Mouse (Mus musculus) embryonic facial prominence, embryonic 13.5 days (tissue): ENCODE measurements around the gene Fam222b. TPM values are rescaled to one million over a fixed set of nuclear protein-coding genes. Genes with fewer than 3 reads are reported as not detected.

Experiments used
- ATAC-seq: fragments of 200-750 bp; cut with Nextera tagmentation; 2 replicates; pipeline ENCODE4 v1.8.0; 2017; ENCODE audit warnings: low read depth; ENCODE audit not compliant: insufficient number of reproducible peaks, insufficient read depth, low FRiP score, low TSS enrichment
- H3K27ac ChIP-seq: fragments of 300-500 bp; sonication (generic); 2 replicates; pipeline ENCODE4 v1.5.1; 2015; ENCODE audit warnings: moderate library complexity, mild to moderate bottlenecking, inconsistent platforms
- H3K27me3 ChIP-seq: fragments of 300-500 bp; sonication (generic); 2 replicates; pipeline ENCODE4 v1.6.1; 2015; ENCODE audit warnings: mild to moderate bottlenecking, inconsistent platforms
- H3K36me3 ChIP-seq: fragments of 300-500 bp; sonication (generic); 2 replicates; pipeline ENCODE4 v1.6.1; 2015; ENCODE audit warnings: mild to moderate bottlenecking, inconsistent platforms
- H3K4me1 ChIP-seq: fragments of 300-500 bp; sonication (generic); 2 replicates; pipeline ENCODE4 v1.6.1; 2015; ENCODE audit warnings: inconsistent platforms
- H3K4me2 ChIP-seq: fragments of 300-500 bp; sonication (generic); 2 replicates; pipeline ENCODE4 v1.6.1; 2015; ENCODE audit warnings: moderate library complexity, mild to moderate bottlenecking, inconsistent platforms
- H3K4me3 ChIP-seq: fragments of 300-500 bp; sonication (generic); 2 replicates; pipeline ENCODE4 v1.5.1; 2015; ENCODE audit warnings: mild to moderate bottlenecking, inconsistent platforms
- H3K9ac ChIP-seq: fragments of 300-500 bp; sonication (generic); 2 replicates; pipeline ENCODE4 v1.6.1; 2015; ENCODE audit warnings: mild to moderate bottlenecking, inconsistent platforms
- H3K9me3 ChIP-seq: fragments of 300-500 bp; sonication (generic); 2 replicates; pipeline ENCODE4 v1.6.1; 2016; ENCODE audit warnings: inconsistent platforms
- WGBS: fragments of 180-500 bp; shearing (Covaris S2); methylation state at CpG from one replicate; pipeline ENCODE4 v1.1.7; 2015; ENCODE audit warnings: mixed read lengths; 5-methylcytosine and 5-hydroxymethylcytosine counted together
- polyA plus RNA-seq: library from polyadenylated mRNA; unstranded; fragments of >200 nt; fragmentation: Nextera tagmentation; extraction: Ambion mirVana; gene quantifications from 2 replicates; pipeline ENCODE4 v1.2.1, GENCODE M21; 2015

Gene Fam222b
- polyA plus RNA-seq, 1 experiment from 2014 or later, result 16.9 TPM

DNA sequence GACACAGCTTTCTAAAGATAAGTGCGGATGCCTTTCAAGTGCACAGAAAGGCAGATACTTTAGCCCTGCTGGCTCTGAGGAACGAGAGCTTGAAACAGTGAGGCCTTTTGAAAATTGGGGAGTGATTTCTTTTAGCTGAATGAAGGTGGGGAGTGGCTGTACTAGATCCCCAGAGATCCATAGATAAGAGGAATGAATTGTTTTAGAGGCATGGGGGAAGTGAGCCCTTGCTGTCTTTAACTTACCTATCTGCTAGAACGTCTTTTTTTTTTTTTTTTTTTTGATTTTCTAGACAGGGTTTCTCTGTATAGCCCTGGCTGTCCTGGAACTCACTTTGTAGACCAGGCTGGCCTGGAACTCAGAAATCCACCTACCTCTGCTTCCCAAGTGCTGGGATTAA lies 2.6 kb downstream of the Fam222b start:
- no peak for ATAC-seq
- Histone ChIP-seq H3K4me1 (peaks cover 21% of the 10 kb centered on the region), H3K9me3 (no peaks in the 10 kb centered on the region), H3K4me3 (peak overlapping the region; percentile 4; the same call in 1 of the 2 replicates), H3K9ac (peak overlapping the region; percentile 54; the same call in 1 of the 2 replicates), H3K27ac (peak overlapping the region; percentile 3; the same call in 1 of the 2 replicates), H3K27me3 (no peaks in the 10 kb centered on the region), H3K4me2 (peak overlapping the region; percentile 38), H3K36me3 (0 out of 2 replicates have a peak, but pooled peaks cover 6% of the 10 kb centered on the region)
- WGBS, result 27% methylated on average over 3 of the region's 3 CpGs

DNA sequence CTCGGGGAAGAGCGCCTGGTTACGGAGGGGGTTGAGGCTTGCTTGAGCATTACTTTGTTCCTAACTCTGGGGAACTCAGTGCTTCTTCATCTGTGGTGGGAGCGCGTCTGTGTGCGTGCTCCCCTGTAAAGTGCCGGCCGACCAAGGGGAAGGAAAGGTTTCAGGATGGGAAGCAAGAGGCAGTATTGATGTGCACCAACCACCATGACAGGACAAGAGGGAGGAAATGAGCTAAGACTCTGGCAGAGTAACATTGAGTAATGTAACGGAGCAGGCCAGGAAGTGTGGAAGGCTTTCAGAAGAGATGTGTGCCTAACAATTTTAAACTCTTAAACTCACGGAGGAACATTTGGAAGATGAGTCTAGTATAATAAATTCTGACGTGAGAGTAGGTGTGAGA lies 6.3 kb downstream of the Fam222b start:
- H3K36me3 ChIP-seq, result 0 out of 2 replicates have a peak, but pooled peaks cover 6% of the 10 kb centered on the region
- H3K27me3 ChIP-seq, result no peaks in the 10 kb centered on the region
- H3K4me2 ChIP-seq, result no peak overlapping the region
- H3K9ac ChIP-seq, result no peak overlapping the region
- no peaks in the 10 kb centered on the region for H3K9me3 ChIP-seq
- H3K4me1 ChIP-seq, result peaks cover 15% of the 10 kb centered on the region
- ATAC-seq, result no peak
- WGBS, result 86% methylated on average over 11 of the region's 11 CpGs
- H3K4me3 ChIP-seq, result no peak overlapping the region
- no peak overlapping the region for H3K27ac ChIP-seq

DNA sequence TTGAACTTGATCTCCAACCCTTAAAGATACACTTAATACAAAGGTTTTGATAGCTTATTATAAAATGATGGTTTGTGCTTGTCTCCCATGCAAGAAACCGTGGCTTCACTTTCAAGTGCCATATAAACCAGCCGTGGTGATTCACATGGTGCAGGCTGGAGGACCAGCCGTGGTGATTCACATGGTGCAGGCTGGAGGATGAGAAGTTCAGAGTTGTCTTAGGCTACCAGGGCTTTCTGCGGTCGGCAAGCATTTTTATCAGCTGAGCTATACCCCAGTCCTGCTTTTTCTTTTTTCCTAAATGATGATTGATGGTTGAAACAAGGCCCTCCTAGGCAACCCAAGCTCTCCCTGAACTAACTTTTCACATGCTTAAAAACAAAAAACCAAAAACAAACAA lies 7.7 kb downstream of the Fam222b start:
- H3K36me3 ChIP-seq, result peaks cover 14% of the 10 kb centered on the region
- H3K4me1 ChIP-seq, result peaks cover 4% of the 10 kb centered on the region; the same call in 1 of the 2 replicates
- no peak overlapping the region for H3K27ac ChIP-seq
- no peak for ATAC-seq
- H3K9me3 ChIP-seq, result no peaks in the 10 kb centered on the region
- no peaks in the 10 kb centered on the region for H3K27me3 ChIP-seq
- no peak overlapping the region for H3K4me3 ChIP-seq
- WGBS, result 91% methylated on average over 5 of the region's 5 CpGs
- H3K9ac ChIP-seq, result no peak overlapping the region
- H3K4me2 ChIP-seq, result no peak overlapping the region

GRCm38 (mm10) chr11:78102958-78103747 lies 8.7 kb downstream of the Fam222b start:
- H3K4me2 ChIP-seq, result no peak overlapping the region
- no peak overlapping the region for H3K9ac ChIP-seq
- no peak overlapping the region for H3K4me3 ChIP-seq
- 65% methylated on average over 5 of the region's 5 CpGs for WGBS
- H3K27ac ChIP-seq, result no peak overlapping the region
- no peaks in the 10 kb centered on the region for H3K9me3 ChIP-seq
- H3K27me3 ChIP-seq, result no peaks in the 10 kb centered on the region
- peaks cover 23% of the 10 kb centered on the region for H3K36me3 ChIP-seq
- no peak for ATAC-seq
- H3K4me1 ChIP-seq, result no peaks in the 10 kb centered on the region

DNA sequence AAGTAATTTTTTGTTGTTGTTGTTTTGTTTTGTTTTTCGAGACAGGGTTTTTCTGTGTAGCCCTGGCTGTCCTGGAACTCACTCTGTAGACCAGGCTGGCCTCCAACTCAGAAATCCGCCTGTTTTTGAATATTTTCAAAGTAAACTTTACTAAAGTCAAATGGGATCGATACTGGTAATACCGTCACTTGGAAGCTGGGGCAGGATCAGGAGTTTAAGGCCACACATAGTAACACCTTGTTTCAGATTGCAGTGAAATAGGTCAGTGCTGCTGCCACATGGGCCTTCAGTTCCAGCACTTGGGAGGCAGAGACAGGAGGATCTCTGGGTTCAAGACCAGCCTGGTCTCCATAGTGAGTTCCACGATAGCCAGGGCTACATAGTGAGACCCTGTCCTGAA lies 10.0 kb downstream of the Fam222b start:
- Histone ChIP-seq H3K36me3 (peaks cover 23% of the 10 kb centered on the region), H3K4me2 (no peak overlapping the region), H3K9ac (no peak overlapping the region), H3K27ac (no peak overlapping the region), H3K27me3 (no peaks in the 10 kb centered on the region), H3K4me3 (no peak overlapping the region), H3K4me1 (no peaks in the 10 kb centered on the region), H3K9me3 (no peaks in the 10 kb centered on the region)
- no peak for ATAC-seq
- WGBS, result 92% methylated on average over 5 of the region's 5 CpGs

DNA sequence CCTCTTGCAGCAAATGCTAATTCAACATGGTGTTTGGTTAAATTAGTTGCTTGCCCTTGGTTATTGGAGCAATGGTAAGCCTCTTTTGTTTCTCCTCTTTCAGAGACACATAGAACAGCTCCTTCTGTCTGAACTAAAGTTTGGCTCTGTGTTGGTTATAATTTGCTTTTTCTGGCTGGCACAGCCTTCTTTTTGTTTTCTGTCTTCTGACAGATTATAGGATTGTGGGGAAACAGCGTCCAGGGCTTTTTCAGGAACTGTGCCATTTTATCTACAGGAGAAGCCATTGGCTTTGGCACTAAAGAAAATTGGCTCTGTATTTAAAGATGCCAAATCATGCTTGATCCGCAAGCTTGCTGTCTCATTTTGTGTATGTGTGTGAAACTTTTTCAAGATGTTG lies 19.2 kb downstream of the Fam222b start:
- Histone ChIP-seq H3K4me2 (no peak overlapping the region), H3K9ac (no peak overlapping the region), H3K27me3 (no peaks in the 10 kb centered on the region), H3K36me3 (no peaks in the 10 kb centered on the region), H3K4me1 (peaks cover 27% of the 10 kb centered on the region), H3K4me3 (no peak overlapping the region), H3K9me3 (no peaks in the 10 kb centered on the region), H3K27ac (0 out of 2 replicates have a peak overlapping the region, but pooled peaks have one; percentile 16)
- WGBS, result 65% methylated on average over 2 of the region's 2 CpGs
- no peak for ATAC-seq

DNA sequence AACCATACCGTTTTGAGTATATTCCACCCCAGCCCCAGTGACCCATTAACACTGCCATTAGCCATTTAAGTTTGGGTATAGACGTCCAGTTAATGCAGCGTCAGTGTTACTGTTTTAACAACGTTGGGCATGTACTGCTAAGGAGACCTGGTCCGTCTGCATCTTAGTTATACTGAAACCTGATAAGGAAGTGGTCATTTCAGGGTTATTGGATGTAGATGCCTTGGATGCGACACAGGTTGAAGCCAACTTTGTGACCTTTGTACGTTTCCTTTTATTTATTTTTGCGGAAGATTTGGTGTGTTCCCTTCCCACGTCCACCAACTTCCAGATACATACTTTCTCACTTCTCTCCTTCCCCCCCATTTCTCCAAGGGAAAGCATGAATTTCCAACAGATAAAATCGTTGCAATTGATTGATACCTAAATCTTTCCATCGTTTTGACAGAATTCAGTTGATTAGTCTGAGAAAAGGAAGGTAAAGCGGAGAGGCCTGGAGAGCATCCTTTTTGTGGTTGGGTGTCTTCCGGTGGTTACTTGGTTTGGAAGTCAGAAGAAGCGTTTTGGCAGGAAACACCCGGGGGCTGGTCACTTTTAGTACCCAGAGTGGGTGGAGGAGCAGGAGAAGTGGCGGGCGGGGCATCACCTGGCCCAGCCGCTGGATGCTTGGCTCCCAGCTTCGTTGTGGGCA lies 20.4 kb downstream of the Fam222b start:
- Histone ChIP-seq H3K9me3 (no peaks in the 10 kb centered on the region), H3K9ac (peak overlapping the region; percentile 81), H3K4me3 (peak overlapping the region; percentile 83), H3K27ac (peak overlapping the region; percentile 90), H3K27me3 (no peaks in the 10 kb centered on the region), H3K36me3 (peaks cover 2% of the 10 kb centered on the region; the same call in 1 of the 2 replicates), H3K4me1 (peaks cover 30% of the 10 kb centered on the region), H3K4me2 (peak overlapping the region; percentile 71)
- WGBS, result 6% methylated on average over 19 of the region's 19 CpGs
- no peak for ATAC-seq

DNA sequence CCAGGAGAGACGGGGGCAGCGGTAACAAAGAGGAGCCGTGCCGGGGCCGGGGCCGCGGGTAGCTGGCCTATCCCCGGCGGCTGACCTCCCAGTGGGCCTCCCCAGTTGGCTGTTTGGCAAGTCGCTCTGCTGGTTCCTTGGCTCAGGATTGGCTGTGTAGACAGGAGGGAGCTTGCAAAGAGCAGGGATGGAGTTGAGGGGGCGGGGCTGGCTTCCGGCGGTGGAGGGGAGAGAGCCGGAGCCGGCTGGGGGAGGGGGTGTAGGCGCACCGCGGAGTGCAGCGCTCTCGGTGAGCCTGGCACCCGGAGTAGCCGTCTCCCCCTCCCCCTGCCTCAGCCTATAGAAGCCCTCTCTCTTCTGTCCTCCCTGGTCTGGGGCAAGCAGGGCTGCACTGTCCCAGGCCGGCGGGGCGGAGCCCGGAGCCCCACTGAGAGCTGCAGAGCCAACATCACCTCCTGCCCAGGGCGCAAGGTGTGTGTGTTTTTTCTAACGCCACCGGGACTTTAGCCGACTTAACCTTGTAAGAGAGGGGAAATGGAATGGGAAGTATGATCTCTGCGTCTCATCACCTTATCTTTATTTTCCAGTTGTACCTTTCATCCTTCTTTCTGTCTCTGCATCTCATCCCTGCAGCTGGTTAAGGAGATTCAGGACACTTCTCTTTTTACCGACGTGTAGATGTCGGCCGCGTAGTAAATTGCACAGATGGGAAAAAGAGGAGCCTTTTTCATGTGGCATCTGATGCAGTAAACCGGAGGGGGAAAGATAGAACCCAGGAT lies 21.1 kb downstream of the Fam222b start:
- peak overlapping the region; percentile 90 for H3K27ac ChIP-seq
- peak overlapping the region; percentile 71 for H3K4me2 ChIP-seq
- peaks cover 31% of the 10 kb centered on the region for H3K4me1 ChIP-seq
- peaks cover 3% of the 10 kb centered on the region; the same call in 1 of the 2 replicates for H3K36me3 ChIP-seq
- peak overlapping the region; percentile 86 for H3K9ac ChIP-seq
- H3K4me3 ChIP-seq, result peak overlapping the region; percentile 83
- ATAC-seq, result peak; percentile 100
- no peaks in the 10 kb centered on the region for H3K9me3 ChIP-seq
- WGBS, result under 1% methylated on average over 37 of the region's 37 CpGs
- no peaks in the 10 kb centered on the region for H3K27me3 ChIP-seq

GRCm38 (mm10) chr11:78116146-78116410 lies 21.6 kb downstream of the Fam222b start:
- Histone ChIP-seq H3K27me3 (no peaks in the 10 kb centered on the region), H3K9me3 (no peaks in the 10 kb centered on the region), H3K36me3 (peaks cover 3% of the 10 kb centered on the region; the same call in 1 of the 2 replicates), H3K4me3 (peak overlapping the region; percentile 83), H3K27ac (peak overlapping the region; percentile 89), H3K4me1 (peaks cover 31% of the 10 kb centered on the region), H3K9ac (peak overlapping the region; percentile 86), H3K4me2 (peak overlapping the region; percentile 71)
- WGBS, result 2% methylated on average over 5 of the region's 5 CpGs
- no peak for ATAC-seq

DNA sequence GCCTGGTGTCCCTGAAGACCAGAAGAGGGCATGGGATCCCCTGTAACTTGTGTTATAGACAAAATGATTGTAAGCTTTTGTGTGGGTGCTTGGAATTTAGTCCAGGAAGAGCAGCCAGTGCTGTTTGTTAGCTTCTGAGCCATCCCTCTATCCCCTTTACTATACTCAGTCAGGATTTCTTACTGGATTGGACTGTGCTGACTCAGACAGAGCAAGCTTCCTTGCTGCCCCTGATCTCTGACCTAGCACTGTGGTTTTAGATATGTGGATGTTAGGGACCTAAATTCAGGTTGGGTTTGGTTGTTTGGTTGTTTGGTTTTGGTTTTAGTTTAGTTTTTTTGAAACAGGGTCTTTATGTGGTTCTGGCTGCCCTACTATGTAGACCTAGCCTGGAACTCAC lies 24.0 kb downstream of the Fam222b start:
- no peak for ATAC-seq
- H3K4me1 ChIP-seq, result peaks cover 29% of the 10 kb centered on the region

GRCm38 (mm10) chr11:78119898-78120297 lies 25.4 kb downstream of the Fam222b start:
- peaks cover 3% of the 10 kb centered on the region; the same call in 1 of the 2 replicates for H3K36me3 ChIP-seq
- H3K4me3 ChIP-seq, result no peak overlapping the region
- no peaks in the 10 kb centered on the region for H3K27me3 ChIP-seq
- H3K4me1 ChIP-seq, result peaks cover 15% of the 10 kb centered on the region
- WGBS, result 82% methylated on average over 8 of the region's 8 CpGs
- H3K9ac ChIP-seq, result no peak overlapping the region
- H3K27ac ChIP-seq, result no peak overlapping the region
- no peaks in the 10 kb centered on the region for H3K9me3 ChIP-seq
- ATAC-seq, result no peak
- H3K4me2 ChIP-seq, result no peak overlapping the region

More for the DNA sequence above, 24.0 kb downstream of the Fam222b start:
- H3K9me3 ChIP-seq, result no peaks in the 10 kb centered on the region
- H3K27ac ChIP-seq, result no peak overlapping the region
- H3K9ac ChIP-seq, result no peak overlapping the region
- no peaks in the 10 kb centered on the region for H3K27me3 ChIP-seq
- peaks cover 3% of the 10 kb centered on the region; the same call in 1 of the 2 replicates for H3K36me3 ChIP-seq
- H3K4me2 ChIP-seq, result no peak overlapping the region
- no peak overlapping the region for H3K4me3 ChIP-seq
